7 mouse cellular contexts compared by ENCODE assay signal in genomic region chr2:166746261-166746913, GRCm38 (mm10). TPM values are rescaled to one million over a fixed set of nuclear protein-coding genes. Genes with fewer than 3 reads are reported as not detected.
A peak's percentile ranks its signal among the peaks of the same experiment; 100 is the strongest.
DNase-seq lines count a peak whose midpoint lies in the region; ATAC-seq lines count a peak whose summit lies in the region.
"Not testable (repeated sequence)": the region's sequence is repeated elsewhere in the genome, so short reads cannot be mapped to it uniquely, and the experiment has no call there.

No protein-coding gene starts in this region.

- not testable (repeated sequence) for H3K9me3 ChIP-seq in ES-E14 (ENCODE audit: control insufficient read depth, insufficient read depth, low read depth, low read length); heart, embryonic 12.5 days (replicated peaks); liver, embryonic 12.5 days (replicated peaks)

- 41% methylated on average over 14 of the region's 14 CpGs for WGBS in heart, embryonic 12.5 days
- 30% methylated on average over 14 of the region's 14 CpGs for WGBS in liver, embryonic 12.5 days (ENCODE audit: insufficient replicate concordance)

- peak; percentile 61 for ATAC-seq in erythroblast, adult 5-6 weeks (replicated peaks; ENCODE audit: low FRiP score, poor library complexity, severe bottlenecking)
- not testable (repeated sequence) for ATAC-seq in heart, embryonic 12.5 days (ENCODE audit: insufficient number of reproducible peaks, low FRiP score)
- peak; percentile 55; the same call in 1 of the 2 replicates for ATAC-seq in liver, embryonic 12.5 days

- peaks cover 10 to 15% of the 10 kb centered on the region in 2 experiments for H3K4me1 ChIP-seq in ES-E14 (ENCODE audit: control insufficient read depth in 2 of 2, insufficient read depth in 2 of 2, low read length in 2 of 2, poor library complexity in 1 of 2)
- not testable (repeated sequence) for H3K4me1 ChIP-seq in heart, embryonic 12.5 days (replicated peaks)
- H3K4me1 ChIP-seq in liver, embryonic 12.5 days: peaks cover 24% of the 10 kb centered on the region

- in situ Hi-C loops in ES-E14 (cut with MboI; ENCODE audit: low sequenced_read_pairs in 2 of 2, unreplicated experiment in 2 of 2): not testable (repeated sequence)

- 0 out of 2 replicates have a peak overlapping the region, but pooled peaks have one; percentile 1 for H3K4me2 ChIP-seq in heart, embryonic 12.5 days
- H3K4me2 ChIP-seq in liver, embryonic 12.5 days: peak overlapping the region; percentile 57

- H3K9ac ChIP-seq in ES-E14 (ENCODE audit: insufficient read depth, low read depth, low read length, poor library complexity, severe bottlenecking): peak overlapping the region; percentile 46
- not testable (repeated sequence) for H3K9ac ChIP-seq in heart, embryonic 12.5 days
- H3K9ac ChIP-seq in liver, embryonic 12.5 days: peak overlapping the region; percentile 54; the same call in 1 of the 2 replicates

- H3K36me3 ChIP-seq in ES-E14 (ENCODE audit: control insufficient read depth, insufficient read depth, low read length, poor library complexity, severe bottlenecking); heart, embryonic 12.5 days; liver, embryonic 12.5 days: not testable (repeated sequence)

- not testable (repeated sequence) for DNase-seq in ES-E14 (ENCODE audit: low read depth, low spot score)
- DNase-seq in kidney, adult 9 months: peak; percentile 43
- DNase-seq in lung, postnatal 14 days: peak; percentile 8
- DNase-seq in spleen, postnatal 36 days (ENCODE audit: low spot score in 2 of 2): peak; percentile 35 to 50

- not testable (repeated sequence) for H3K27me3 ChIP-seq in heart, embryonic 12.5 days (replicated peaks); liver, embryonic 12.5 days (replicated peaks)

- not testable (repeated sequence) for H3K27ac ChIP-seq in ES-E14 (ENCODE audit: insufficient read depth, low read depth, low read length, poor library complexity, severe bottlenecking); heart, embryonic 12.5 days (ENCODE audit: poor library complexity, severe bottlenecking)
- H3K27ac ChIP-seq in liver, embryonic 12.5 days: peak overlapping the region; percentile 62; the same call in 1 of the 2 replicates

- H3K4me3 ChIP-seq in ES-E14 (ENCODE audit: insufficient read depth in 1 of 2, low read depth in 1 of 2, low read length in 2 of 2, poor library complexity in 1 of 2, severe bottlenecking in 1 of 2): peak overlapping the region in 1 of 2 experiments; percentile 11; a peak in 1 of 4 replicates
- H3K4me3 ChIP-seq in heart, embryonic 12.5 days: not testable (repeated sequence)
- H3K4me3 ChIP-seq in liver, embryonic 12.5 days: peak overlapping the region; percentile 10; the same call in 1 of the 2 replicates

RNA-seq across cellular contexts. Expression of gene Prex1, which starts 32.8 kb away (rescaled TPM):
- total RNA-seq in ES-E14 (2012; rRNA removed): 1.5 and 2.1 TPM in 2 replicates
- 15.9 and 26.5 TPM in 2 replicates for total RNA-seq in erythroblast, adult 5-6 weeks (2015; ENCODE audit: low replicate concordance)
- 19.8 and 35.4 TPM in 2 replicates for total RNA-seq in erythroblast, adult 5-6 weeks (2017; ENCODE audit: low replicate concordance)
- polyA plus RNA-seq in heart, embryonic 12.5 days (2016; fragmentation: Nextera tagmentation; extraction: Ambion mirVana): 12.0 and 13.6 TPM in 2 replicates
- 16.4 and 17.5 TPM in 2 replicates for polyA plus RNA-seq in liver, embryonic 12.5 days (2016; fragmentation: Nextera tagmentation; extraction: Ambion mirVana)

RNA-seq across cellular contexts. Expression of gene Trp53rkb, which starts 45.9 kb away (rescaled TPM):
- total RNA-seq in ES-E14 (2012; rRNA removed): 10.5 and 11.1 TPM in 2 replicates
- 0.38 and 1.0 TPM in 2 replicates for total RNA-seq in erythroblast, adult 5-6 weeks (2015; ENCODE audit: low replicate concordance)
- not detected in 2 replicates for total RNA-seq in erythroblast, adult 5-6 weeks (2017; ENCODE audit: low replicate concordance)
- 5.5 and 6.1 TPM in 2 replicates for polyA plus RNA-seq in heart, embryonic 12.5 days (2016; fragmentation: Nextera tagmentation; extraction: Ambion mirVana)
- polyA plus RNA-seq in liver, embryonic 12.5 days (2016; fragmentation: Nextera tagmentation; extraction: Ambion mirVana): 5.0 and 6.3 TPM in 2 replicates

RNA-seq across cellular contexts. Expression of gene Arfgef2, which starts 59.0 kb away (rescaled TPM):
- 23.6 and 24.2 TPM in 2 replicates for total RNA-seq in ES-E14 (2012; rRNA removed)
- 6.9 and 9.4 TPM in 2 replicates for total RNA-seq in erythroblast, adult 5-6 weeks (2015; ENCODE audit: low replicate concordance)
- total RNA-seq in erythroblast, adult 5-6 weeks (2017; ENCODE audit: low replicate concordance): 5.6 and 7.1 TPM in 2 replicates
- polyA plus RNA-seq in heart, embryonic 12.5 days (2016; fragmentation: Nextera tagmentation; extraction: Ambion mirVana): 10.1 and 11.1 TPM in 2 replicates
- polyA plus RNA-seq in liver, embryonic 12.5 days (2016; fragmentation: Nextera tagmentation; extraction: Ambion mirVana): 7.7 and 8.0 TPM in 2 replicates
